Mouse (Mus musculus) G1E (cell line): ENCODE results near the gene Timm50.

Experiments used
- CTCF ChIP-seq: IDR thresholded peaks from 2 replicates; pipeline ENCODE4 v1.5.1; 2012; ENCODE audit warnings: low read depth, low read length, inconsistent platforms, mixed read lengths
- GATA1 ChIP-seq: IDR thresholded peaks from 2 replicates; pipeline ENCODE4 v1.6.1; 2012; ENCODE audit warnings: borderline replicate concordance, low read length, inconsistent platforms, mixed read lengths
- GATA2 ChIP-seq: IDR thresholded peaks from 2 replicates; pipeline ENCODE4 v1.6.1; 2012; ENCODE audit warnings: low read depth, low read length, inconsistent platforms, borderline replicate concordance
- POLR2AphosphoS5 ChIP-seq: IDR thresholded peaks from 2 replicates; pipeline ENCODE4 v1.6.1; 2012; ENCODE audit warnings: low read depth, low read length, inconsistent platforms; ENCODE audit not compliant: insufficient replicate concordance

DNA sequence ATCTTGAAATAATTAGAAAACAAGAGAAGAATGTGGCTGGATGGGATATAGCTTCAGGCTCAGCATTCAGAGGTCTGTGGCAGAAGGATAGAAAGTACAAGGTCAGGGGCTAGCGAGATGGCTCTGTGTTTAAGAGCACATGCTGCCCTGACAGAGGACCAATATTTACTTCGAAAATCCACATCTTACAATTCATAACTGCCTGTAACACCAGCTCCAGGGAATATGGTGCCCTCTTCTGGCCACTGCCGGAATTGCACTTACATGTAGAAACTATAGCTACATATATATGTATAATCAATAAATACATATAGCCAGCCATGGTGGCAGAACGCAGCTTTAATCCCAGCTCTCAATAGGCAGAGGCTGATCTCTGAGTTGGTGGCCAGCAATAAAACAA lies 32.8 kb upstream of the Timm50 start:
- TF ChIP-seq GATA1, result no peak
- TF ChIP-seq GATA2, result no peak
- TF ChIP-seq CTCF, result peak; percentile 90
- no peak for TF ChIP-seq POLR2AphosphoS5
